Mouse (Mus musculus): Measurements from ENCODE around the gene Laptm5.

Laptm5 gene

GRCm38 (mm10) chr4:130899383-130899781, 13.5 kb upstream of the Laptm5 start:
- in situ Hi-C loops (cut with MboI): no loop called here

GRCm38 (mm10) chr4:130899782-130900427, 13.0 kb upstream of the Laptm5 start:
- in situ Hi-C loops (cut with MboI): loop anchor here (5.0 kb wide), 1 partner anchor 42 kb away; the partner anchor contains the start of gene Matn1

GRCm38 (mm10) chr4:130900746-130901145, 12.2 kb upstream of the Laptm5 start:
- in situ Hi-C loops (cut with MboI): loop anchor here (5.0 kb wide), 1 partner anchor 42 kb away; the partner anchor contains the start of gene Matn1

GRCm38 (mm10) chr4:130902289-130902781, 10.6 kb upstream of the Laptm5 start:
- in situ Hi-C loops (cut with MboI): loop anchor here (5.0 kb wide), 1 partner anchor 40 kb away; the partner anchor contains the start of gene Matn1

- in situ Hi-C loops (cut with MboI): no loop called here
Observed at GRCm38 (mm10) chr4:130905025-130905424, 7.9 kb upstream of the Laptm5 start.

- in situ Hi-C loops (cut with MboI): no loop called here
Observed at GRCm38 (mm10) chr4:130905882-130906281, 7.0 kb upstream of the Laptm5 start.

- in situ Hi-C loops (cut with MboI): no loop called here
Observed at GRCm38 (mm10) chr4:130906296-130906695, 6.6 kb upstream of the Laptm5 start.

- in situ Hi-C loops (cut with MboI): no loop called here
Observed at GRCm38 (mm10) chr4:130907200-130908069, 5.5 kb upstream of the Laptm5 start.

- in situ Hi-C loops (cut with MboI): no loop called here
Observed at GRCm38 (mm10) chr4:130908133-130908532, 4.8 kb upstream of the Laptm5 start.

- in situ Hi-C loops (cut with MboI): no loop called here
Observed at GRCm38 (mm10) chr4:130909167-130909874, 3.6 kb upstream of the Laptm5 start.

GRCm38 (mm10) chr4:130910666-130911065, 2.3 kb upstream of the Laptm5 start:
- in situ Hi-C loops (cut with MboI): no loop called here

GRCm38 (mm10) chr4:130912626-130913025, 299 bp upstream of the Laptm5 start:
- in situ Hi-C loops (cut with MboI): no loop called here

GRCm38 (mm10) chr4:130913511-130913910, 586 bp downstream of the Laptm5 start:
- in situ Hi-C loops (cut with MboI): no loop called here

GRCm38 (mm10) chr4:130914011-130914410, 1.1 kb downstream of the Laptm5 start:
- in situ Hi-C loops (cut with MboI): no loop called here

- in situ Hi-C loops (cut with MboI): no loop called here
Observed at GRCm38 (mm10) chr4:130914527-130914926, 1.6 kb downstream of the Laptm5 start.

GRCm38 (mm10) chr4:130915006-130915667, 2.2 kb downstream of the Laptm5 start:
- in situ Hi-C loops (cut with MboI): no loop called here

- in situ Hi-C loops (cut with MboI): no loop called here
Observed at GRCm38 (mm10) chr4:130915668-130916035, 2.7 kb downstream of the Laptm5 start.

- in situ Hi-C loops (cut with MboI): no loop called here
Observed at GRCm38 (mm10) chr4:130916639-130917038, 3.7 kb downstream of the Laptm5 start.

GRCm38 (mm10) chr4:130917564-130917963, 4.6 kb downstream of the Laptm5 start:
- in situ Hi-C loops (cut with MboI): no loop called here

GRCm38 (mm10) chr4:130918805-130919749, 6.2 kb downstream of the Laptm5 start:
- in situ Hi-C loops (cut with MboI): no loop called here

Data from mature B cell (primary cell).